Mouse (Mus musculus) hindlimb bud, embryonic 11.5 days (tissue): Measurements from ENCODE around the gene Olfr146.

Experiments
- DNase-seq: peaks from one replicate; pipeline ENCODE4 v3.0.0-alpha.2; 2012; ENCODE audit warnings: low read depth, low spot score; ENCODE audit errors: extremely low spot score

Olfr146 gene

DNA sequence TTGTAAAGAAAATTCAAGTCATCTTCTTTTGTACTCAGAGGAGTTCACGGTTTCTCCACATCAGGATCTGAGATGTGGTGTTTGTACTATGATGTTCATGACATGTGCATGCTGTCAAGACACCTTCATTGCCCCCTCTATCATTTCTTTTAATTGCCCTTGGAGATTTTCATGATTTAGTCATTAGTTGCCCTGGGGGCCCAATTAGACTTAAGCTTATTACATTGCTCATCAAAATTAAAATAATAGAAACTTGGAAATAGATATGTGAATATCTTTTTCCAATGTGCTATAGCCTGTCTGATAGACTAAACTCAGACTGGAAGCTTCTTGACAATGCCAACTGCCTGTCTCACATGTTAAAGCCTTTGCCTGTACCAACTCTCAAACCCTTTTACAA lies at the start of gene Olfr146:
Gene Olfr146 (minus strand): TSS at position 101 of the 400 bp plus-strand sequence.
- DNase-seq = no peak

DNA sequence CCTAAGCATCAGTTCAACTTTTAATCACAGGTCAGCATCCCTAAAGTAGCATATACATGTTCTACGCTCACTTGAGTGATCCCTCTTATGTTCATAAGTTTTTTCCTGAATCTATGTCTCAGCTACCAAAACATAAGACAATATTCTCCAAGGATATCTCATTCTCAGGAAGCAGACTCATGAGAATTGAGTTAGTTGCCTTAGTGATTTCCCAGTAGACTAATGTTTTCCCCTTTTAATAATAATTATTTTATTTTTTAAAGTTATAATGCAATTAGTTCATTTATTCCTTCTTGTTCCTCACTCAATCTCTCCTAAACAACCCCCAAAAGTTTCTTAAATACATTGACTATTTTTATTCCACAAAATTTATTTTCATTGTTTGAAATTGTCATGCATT lies 41.7 kb upstream of the Olfr146 start, which contains the start of gene Olfr937:
Gene Olfr937 (minus strand): TSS at position 101 of the 400 bp plus-strand sequence.
- no peak for DNase-seq

DNA sequence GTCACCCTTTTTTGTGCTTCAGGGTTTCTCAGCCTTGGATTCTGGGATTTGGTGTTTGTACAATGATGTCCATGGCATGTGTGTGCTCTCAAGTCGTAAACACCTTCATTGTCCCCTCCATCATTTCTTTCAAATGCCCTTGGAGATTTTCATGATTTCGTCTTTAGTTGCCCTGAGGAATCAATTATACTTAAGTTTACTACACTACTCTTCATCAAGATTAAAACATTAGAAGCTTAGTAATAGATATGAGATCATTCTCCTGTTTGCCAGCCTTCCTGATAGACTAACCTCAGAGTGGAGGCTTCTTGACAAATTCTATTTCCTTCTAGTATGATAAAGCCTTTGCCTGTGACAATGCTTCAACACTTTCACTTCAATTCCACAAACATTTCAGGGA lies 23.6 kb downstream of the Olfr146 start, which contains the start of gene Olfr935:
Gene Olfr935 (minus strand): TSS at position 101 of the 400 bp plus-strand sequence.
- DNase-seq = no peak

DNA sequence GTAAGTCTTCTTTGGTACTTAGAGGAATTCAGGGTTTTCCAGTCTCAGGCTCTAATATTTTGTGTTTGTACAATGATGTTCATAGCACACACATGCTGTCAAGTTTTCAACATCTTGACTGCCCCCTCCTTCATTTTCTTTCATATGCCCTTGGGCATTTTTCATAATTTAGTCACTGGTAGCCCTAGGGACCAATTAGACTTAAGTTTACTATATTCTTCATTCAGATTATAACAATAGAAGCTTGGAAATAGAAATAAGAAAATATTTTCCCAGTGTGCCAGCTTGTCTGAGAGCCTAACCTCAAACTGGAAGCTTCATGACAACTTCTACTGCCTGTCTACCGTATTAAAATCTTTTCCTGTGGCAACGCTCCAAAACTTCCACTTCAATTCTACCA lies 35.0 kb downstream of the Olfr146 start, which contains the start of gene Olfr934:
Gene Olfr934 (minus strand): TSS at position 101 of the 400 bp plus-strand sequence.
- DNase-seq = no peak

DNA sequence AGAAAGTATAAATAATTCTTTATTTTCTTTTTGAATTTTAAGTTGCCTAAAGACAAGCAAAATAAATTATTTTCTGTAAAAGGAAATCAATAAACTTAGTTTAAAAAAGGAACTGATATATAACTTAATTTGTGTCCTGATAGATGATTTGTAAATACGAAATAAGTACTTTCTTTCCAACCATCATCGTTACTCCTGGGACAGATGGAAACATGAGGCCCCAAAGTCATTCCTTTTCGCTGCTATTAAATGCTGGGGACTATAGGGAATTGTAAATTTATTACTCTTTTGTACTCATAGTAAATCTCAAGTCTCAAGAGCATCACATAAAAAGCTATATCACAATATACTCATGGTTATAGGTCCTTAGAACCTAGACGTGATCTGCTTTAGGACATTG lies 51.2 kb downstream of the Olfr146 start, which contains the start of gene Olfr933:
Gene Olfr933 (plus strand): TSS at position 301 of the 400 bp plus-strand sequence.
- no peak for DNase-seq
